Mouse (Mus musculus) C2C12 (cell line): Measurements from ENCODE around the gene Awat1.

Experiments
- CTCF ChIP-seq: IDR thresholded peaks from one replicate; pipeline ENCODE4 v1.5.1; 2011; ENCODE audit not compliant: control insufficient read depth, insufficient read depth, insufficient read length
- FOSL1 ChIP-seq: IDR thresholded peaks from one replicate; pipeline ENCODE4 v1.8.0; 2011; ENCODE audit warnings: mild to moderate bottlenecking, low read length; ENCODE audit not compliant: poor library complexity, insufficient read depth, severe bottlenecking
- MAX ChIP-seq: IDR thresholded peaks from one replicate; pipeline ENCODE4 v1.6.1; 2011; ENCODE audit warnings: mild to moderate bottlenecking, control low read depth
- MYOD1 ChIP-seq: IDR thresholded peaks from one replicate; pipeline ENCODE4 v1.6.1; 2011; ENCODE audit warnings: low read depth; ENCODE audit not compliant: control insufficient read depth, insufficient read length
- USF1 ChIP-seq: IDR thresholded peaks from one replicate; pipeline ENCODE4 v1.6.1; 2011; ENCODE audit warnings: low read depth, mild to moderate bottlenecking, control low read depth, moderate library complexity

DNA sequence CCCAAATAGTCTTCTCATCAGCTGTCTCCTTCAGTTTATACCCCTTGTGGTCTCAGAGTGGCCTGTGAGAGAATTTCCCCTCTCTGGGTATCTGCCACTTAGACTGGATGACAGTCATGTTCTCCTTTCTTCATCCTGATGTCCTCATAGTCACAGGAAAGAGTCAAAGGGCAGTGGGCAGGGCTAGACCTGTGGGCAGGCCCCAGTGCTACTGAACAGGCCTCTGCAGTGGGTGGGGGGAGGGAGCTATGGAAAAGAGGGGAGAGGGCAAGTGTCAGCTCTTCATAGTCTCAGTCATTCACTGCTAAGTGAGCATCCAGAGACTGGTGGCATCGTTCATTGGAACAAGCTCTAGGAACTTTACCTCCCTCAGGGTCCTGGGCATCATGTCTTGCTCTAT lies at the start of gene Awat1:
- TF ChIP-seq MYOD1 (no peak), USF1 (no peak), CTCF (no peak), MAX (no peak), FOSL1 (no peak)
